Mouse (Mus musculus) retina, postnatal 7 days (tissue): ENCODE results near the gene Ptrhd1.
"Not testable (repeated sequence)": the region's sequence is repeated elsewhere in the genome, so short reads cannot be mapped to it uniquely, and the experiment has no call there.

Experiments used
- DNase-seq: peaks from one replicate; pipeline ENCODE4 v3.0.0-alpha.2; 2012; ENCODE audit warnings: low read depth, low spot score

Gene Ptrhd1

DNA sequence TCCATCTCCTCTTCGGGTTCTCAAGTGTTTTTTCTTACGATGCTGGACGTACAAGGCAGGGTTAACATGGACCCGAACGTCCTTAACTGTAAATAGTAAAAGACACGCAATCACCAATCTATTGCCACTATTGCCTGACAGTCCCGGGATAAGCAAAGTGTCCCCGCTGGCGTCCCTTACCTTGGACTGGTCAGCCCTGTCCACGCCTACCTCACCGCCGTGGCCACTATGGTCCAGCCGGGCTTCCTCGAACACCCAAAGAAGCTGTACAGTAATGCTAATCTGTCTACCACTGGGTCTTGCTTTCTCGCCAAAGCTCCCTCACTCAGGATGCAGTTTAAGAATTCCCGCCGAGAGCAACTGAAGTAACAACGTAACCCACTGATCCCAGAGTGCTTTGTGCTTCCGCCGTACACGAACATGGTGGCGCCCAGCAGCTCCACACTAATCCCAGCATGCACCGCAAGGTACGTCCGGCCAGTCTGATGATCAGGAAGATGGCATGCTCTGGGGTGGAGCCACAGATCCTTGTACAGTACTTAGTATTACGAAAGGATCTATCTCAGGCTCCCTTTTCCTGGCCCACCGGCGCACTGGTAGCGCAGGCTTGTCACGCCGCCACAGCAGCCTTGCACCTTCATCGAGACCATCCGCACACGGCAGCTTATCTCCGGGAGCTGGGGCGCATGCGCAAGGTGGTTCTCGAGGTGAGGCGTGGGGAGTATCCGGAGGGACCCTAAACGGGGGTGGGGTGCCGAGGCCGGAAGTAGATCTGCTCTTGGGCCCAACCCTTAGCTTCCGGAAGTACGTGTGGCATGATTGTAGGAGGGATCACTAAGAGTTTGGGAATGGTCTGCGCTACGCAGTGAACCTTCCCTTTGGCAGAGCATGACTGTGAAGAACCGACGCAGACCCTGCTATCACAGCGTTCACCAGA is at the start of gene Ptrhd1, which contains the start of gene Cenpo:
Ptrhd1 (plus strand) TSS at position 456 of the 937 bp plus-strand sequence.
Cenpo (minus strand) TSS at position 723 of the 937 bp plus-strand sequence.
- peak; percentile 91 for DNase-seq

DNA sequence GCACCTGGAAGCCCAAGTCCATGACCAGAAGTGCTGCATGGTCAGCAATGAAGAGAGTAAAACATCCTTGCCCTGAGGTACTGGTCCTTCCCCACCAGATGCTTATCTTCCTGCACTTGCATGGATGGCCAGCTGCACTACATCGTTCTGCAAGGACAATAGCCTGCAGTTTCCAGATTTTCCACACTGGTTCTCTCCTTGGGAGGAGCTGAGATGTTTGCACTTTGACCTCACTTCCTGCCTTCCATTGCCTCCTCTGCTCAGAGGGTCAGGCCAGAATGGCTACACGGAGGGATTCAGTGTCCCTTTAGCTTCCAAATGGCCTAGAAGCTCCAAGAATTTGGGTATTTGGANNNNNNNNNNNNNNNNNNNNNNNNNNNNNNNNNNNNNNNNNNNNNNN is 49.2 kb upstream of the Ptrhd1 start:
- DNase-seq, result no peak

DNA sequence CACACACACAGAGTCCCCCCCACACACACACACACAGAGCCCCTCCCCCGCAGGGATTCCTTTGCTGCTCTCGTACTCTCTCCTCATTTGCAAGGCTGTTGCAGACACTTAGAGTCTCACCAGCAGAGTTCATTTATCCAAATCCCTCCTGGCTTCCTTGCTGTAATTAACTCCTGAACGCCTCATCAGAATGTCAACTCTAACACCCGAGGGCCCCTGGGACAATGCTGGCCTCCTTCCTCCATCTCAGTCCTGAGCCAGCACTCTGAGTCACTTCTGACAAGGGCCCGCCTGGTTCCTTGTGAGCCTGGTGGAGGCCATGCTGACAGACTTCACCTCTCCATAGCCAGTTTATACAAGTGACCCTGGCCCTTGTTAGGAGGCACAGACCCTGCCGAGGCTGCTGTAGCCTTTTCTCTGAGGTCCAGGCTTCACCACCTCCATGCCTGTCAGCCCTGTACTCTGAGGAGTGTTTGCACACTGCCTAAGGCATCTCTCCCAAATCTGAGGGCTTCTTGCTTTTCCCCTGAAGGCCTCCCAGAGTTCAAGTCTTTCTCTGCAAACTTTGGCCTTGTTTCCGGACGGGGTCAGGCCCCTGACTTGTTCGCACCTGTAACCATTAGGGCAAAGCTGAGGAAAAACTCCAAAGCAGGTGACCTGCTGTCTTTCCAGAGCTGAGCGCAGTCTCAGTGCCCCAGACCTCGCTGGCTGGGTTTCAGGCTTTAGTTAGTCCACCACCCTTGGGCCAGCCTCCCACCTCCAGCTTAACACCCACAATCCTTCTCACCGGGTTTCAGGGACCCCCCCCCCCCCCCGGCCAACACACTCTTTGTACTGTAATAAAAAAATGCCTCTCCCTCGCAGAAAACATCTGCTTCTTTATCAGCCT is 45.4 kb upstream of the Ptrhd1 start:
- DNase-seq, result peak; percentile 8

DNA sequence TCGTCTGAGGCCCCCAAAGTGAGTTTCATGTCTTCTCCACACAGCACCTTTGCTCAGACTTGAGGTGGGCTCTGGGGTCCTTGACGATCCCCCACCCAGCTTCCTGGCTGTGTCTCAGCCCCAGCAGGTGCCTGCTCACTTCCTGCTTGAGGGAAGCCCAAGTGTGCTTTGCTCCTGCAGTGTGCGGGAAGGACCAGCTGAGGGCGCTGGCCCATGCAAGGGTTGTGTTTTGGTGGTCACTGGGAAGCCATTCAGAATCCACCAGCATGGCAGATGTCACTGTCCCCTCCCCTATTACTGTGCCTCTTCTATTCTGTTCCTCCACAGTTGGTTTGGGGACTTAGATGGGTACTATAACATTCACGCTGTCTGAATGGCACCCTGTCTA is 44.8 kb upstream of the Ptrhd1 start:
- DNase-seq, result no peak

DNA sequence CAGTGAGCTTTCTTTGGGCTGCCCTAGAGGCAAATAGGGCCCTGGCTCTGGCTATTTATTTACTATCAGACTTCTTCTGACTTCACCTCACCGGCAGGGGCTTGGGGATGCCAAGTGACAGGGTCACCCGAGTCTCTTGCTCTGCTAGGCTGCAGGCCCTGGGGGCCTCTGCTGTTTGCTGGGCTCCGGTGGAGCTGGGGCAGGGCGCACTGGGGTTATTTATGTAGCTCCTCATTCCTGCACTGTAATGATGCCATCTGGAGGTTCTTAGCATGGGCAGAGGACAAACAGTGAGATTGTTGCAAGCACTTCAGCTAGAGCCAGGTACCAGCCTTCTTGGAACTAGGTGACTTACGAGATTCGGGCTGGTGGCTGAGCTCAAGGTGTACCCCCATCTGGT is 41.3 kb upstream of the Ptrhd1 start:
- DNase-seq, result no peak

DNA sequence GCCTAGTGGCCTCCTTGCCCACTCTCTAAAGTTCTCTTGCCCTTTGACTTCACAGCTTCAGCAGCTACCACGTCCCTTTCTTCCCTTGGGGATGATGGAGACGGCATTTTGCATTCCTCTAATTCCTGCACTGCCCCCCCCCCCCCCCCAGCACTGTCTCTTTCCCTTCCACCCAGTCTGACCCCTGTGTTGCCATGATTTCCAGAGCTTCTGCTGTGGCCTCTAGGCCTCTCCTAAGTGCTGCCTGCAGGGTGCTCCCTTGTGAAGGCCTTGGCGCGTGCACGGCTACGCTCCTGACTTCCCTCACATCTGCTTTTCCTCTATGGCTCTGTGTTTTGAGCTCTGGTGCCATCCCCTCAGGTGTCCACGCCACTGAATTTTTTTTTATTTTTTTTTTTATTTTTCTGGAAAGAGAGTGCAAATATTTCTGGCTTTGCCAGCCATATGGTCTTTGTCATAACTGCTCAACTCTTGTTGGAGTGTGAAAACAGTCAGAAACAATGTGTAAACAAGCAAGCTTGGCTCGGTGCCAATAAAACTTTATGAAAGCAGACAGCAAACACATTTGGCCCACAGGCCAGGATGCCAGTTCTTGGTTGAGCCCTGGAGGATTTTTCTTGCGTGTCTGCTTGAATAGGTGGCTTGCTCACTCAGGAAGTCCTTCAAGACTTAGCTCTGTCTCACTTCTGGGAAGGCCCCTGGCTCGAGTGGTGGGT is 40.6 kb upstream of the Ptrhd1 start:
- DNase-seq, result no peak

DNA sequence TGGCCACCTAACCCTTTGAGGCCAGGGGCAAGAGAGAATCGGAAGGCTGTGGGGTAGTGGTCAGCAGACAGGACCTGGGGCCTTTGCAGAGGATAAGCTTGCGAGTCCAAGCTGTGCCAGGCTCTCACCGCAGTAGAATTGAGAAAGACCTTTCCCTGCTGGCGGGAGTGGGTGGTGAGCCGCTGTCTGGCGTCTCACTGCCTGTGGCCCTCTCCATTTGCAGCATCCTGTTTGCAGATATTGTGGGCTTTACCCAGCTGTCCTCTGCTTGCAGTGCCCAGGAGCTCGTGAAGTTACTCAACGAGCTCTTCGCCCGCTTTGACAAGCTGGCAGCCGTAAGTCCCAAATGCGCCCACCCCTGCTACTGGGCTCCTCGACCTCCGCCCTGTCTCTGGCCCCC is 39.2 kb upstream of the Ptrhd1 start:
- no peak for DNase-seq

DNA sequence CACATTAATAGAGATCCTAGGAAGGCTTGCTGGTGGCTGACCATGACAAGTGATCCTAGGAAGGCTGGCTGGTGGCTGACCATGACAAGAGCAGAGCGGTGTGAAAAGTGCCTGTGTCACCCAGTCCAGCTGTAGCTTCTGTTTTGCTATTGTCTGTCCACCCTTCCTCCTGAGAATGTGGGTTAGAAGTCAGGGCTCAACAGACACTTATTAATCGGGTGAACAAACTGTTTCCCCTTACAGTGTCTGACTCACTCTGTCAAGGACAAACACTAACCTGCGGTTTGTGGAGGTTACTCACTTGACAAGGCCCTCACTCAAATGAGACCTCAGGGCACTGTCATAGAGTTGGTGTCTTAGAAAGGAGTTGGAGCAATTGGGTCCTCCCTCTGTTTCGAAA is 35.1 kb upstream of the Ptrhd1 start:
- no peak for DNase-seq

DNA sequence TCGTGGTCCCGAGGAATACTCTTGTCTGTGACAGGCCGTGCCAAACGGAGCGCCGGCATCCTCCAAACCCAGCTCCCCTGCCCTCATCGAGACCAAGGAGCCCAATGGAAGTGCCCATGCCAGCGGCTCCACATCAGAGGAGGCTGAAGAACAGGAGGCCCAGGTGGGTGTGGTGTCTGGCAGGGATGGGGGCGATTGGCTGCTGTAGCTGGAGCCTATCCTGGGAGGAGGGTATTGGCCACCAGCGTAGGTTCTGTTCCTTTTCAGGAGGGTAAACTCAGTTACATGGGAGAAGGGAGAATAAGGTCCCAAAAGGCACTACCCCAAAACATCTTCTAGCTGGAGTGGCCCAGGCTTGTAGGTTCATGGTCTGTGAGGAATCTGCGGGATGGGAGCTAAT is 34.6 kb upstream of the Ptrhd1 start:
- DNase-seq, result no peak

DNA sequence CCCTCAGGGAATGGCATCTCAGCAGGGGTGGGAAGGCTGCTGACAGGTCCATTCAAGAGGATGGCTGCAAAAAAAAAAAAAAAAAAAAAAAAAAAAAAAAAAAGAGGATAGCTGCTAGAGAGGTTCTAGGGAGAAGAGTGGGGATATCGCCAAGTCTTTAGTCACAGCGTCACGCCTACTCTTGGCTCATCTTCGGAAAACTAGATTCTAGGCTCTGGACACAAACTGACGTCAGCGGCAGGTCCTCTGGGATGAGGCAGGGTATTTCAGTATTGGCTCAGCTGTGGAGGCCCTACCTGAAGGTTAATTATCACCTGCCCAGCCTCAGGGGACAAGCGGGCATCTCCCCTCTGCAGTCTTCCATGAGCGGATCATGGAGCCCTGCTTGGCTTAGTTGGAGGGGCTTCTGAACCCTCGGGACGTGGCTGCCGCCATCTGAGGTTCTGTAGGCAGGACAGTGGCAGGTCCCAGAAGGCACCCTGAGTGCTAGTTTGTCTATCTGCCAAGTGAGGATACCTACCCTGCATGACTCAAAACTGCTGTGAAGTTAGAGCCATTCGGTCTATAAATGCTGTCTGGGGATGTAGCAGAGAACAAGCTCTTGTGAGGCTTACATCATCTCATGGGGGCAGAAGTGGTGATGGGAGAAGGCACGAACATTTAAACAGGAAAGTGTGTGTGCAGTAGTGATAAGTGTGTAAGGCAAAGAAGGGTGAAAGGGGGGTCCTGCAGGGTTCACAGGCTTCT is 32.2 kb upstream of the Ptrhd1 start:
- no peak for DNase-seq

DNA sequence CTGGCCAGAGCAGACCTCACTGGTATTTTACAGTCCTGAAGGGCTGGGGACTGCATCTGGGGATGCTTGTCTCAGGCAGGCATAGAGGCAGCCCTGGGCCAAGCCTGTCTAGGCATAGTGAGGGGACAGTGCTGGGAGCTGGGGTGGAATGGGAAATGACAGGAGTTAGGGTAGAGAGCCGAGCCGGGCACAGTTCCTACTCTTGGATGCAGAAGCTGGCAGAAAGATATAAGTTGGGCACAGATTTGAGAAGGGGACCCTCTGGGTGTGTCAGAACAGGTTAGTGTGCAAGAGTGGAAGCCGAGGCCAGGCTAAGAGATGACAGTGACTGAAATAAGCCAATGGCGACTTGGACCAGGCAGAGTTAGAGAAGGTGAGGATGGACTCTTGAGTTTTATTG is 31.6 kb upstream of the Ptrhd1 start:
- no peak for DNase-seq

DNA sequence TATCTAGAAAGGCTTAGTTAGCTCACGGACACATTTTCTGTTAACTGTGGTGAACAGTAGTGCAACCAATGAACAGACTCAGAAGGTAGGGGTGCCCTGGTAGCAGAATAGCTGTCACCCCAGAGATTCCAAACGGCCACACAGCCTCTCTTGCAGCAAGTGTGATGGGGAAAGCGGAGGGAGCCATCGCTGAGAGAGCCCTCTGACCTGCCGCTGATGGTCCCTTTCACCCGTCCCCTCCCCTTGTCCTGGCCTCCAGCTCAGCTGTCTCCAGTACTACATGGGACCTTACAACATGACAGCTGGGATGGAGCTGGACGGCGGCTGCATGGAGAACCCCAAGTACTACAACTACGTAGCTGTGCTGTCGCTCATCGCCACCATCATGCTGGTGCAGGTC is 27.7 kb upstream of the Ptrhd1 start:
- no peak for DNase-seq

DNA sequence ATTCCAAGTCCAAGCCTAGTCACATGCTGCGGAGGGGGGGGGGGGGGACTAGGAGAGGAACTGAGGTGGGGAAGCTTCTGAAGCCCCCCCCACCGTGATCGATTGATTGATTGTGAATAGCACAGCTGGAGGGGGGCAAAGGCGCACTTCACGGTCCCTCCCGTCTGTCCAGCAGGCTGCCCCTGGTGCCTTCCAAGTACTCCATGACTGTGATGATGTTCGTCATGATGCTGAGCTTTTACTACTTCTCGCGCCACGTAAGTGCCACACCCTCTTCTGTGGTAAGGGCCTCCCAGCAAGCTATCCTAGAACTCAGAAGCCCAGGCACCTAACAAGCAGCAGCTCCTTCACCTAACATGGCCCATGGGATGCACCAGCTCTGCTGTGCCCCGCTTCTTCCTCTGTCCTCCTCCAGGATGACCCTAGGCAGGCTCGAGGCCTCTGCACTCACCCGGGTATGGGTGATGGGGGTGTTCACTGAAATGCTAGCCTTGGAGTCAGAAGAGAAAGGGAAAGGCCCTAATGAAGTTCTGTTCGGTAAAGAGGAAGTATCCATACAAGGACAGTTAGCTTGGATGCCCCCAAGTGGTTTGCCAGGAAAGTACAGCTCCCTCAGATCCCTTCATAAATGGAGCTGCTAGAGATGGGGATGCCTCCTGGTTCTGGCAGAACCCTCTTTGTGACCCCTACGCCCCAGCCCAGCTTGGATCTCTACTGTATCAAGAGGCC is 25.3 kb upstream of the Ptrhd1 start:
- DNase-seq, result peak; percentile 27

DNA sequence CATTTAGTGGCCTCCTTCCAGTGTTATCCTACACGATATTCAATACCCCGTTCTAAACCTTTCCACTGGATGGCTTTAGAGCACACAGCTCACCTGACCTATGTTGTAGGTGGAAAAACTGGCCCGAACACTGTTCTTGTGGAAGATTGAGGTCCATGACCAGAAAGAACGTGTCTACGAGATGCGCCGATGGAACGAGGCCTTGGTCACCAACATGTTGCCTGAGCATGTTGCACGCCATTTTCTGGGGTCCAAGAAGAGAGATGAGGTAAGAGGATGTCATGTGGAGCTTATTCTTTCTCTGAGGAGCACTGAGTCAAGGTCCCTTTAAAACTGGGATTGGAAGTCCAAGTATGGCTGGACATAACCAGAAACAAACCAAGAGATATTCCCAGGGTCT is 24.6 kb upstream of the Ptrhd1 start:
- no peak for DNase-seq

DNA sequence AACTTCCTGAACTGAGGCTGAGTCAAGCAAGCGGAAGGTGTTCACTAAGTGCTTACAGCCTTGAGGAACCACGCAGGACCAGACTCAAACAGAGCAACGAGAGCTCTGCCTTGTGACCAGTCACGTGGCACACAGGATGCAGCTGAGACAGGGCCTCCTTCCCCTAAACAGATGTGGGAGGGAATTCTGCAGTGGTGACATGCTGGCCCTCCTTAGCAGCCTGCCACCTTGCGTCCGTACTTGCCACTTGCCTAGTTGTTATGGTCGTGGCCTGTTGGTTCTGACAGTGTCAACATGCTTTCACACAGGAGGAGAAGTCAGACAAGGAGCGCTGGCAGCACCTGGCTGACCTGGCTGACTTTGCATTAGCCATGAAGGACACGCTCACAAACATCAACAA is 22.7 kb upstream of the Ptrhd1 start:
- no peak for DNase-seq

DNA sequence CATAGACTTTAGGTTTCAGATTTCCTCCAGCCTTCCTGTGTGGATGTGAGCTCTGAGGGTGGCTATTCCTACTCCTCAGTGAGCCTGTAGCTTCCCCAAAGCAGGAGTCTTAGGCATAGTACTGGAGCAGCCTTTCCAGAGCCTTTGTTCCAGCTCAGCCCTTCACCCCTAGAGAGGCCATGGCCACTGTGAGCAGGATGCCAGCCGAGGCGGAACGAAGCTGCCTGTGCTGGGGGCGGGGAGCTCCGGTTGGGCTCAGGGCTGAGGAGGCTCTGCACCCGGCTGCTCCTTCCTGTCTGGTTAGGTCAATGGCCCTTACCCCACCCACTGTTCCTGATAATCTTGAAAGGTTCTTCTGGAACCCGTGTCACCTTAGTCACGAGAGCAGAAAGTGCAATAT is 20.9 kb upstream of the Ptrhd1 start:
- DNase-seq, result no peak

DNA sequence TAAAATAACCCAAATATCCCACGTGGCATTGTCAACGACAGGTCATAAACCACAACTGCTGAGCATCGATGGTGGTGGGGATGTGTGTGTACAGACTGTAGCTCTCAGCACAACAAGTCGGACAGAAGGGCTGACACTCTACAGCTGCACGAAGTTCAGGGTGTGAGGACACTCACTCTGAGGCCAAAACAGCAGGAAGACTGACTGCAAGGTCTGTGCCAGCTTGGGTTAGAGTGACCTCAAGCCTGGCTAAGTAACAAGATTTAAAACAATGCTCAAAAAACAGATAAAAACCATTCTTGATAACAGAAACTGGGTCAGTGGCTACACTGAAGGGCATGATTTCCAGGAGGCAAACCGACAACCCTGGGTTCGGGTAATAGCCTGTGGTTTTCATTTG is 3.7 kb upstream of the Ptrhd1 start:
- DNase-seq, result no peak

DNA sequence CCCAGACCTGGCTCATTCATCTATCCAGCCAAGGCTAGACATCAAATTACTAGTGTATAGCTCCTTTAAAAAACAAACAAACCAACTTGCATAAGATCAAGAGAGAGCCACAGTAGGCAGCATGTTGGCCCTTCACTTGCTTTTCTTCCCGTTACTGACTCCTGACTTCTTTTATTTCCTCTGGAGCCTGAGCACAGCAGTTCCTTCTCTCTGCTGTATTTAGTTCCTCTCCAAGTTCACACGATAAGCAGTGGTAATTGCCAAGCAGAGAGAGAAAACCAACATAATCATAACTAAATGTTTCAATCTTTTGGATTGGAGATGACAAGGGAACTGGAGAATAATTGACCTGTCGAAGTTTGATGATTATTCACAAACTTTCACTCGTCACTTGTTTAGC is 1.1 kb upstream of the Ptrhd1 start:
- DNase-seq, result no peak

DNA sequence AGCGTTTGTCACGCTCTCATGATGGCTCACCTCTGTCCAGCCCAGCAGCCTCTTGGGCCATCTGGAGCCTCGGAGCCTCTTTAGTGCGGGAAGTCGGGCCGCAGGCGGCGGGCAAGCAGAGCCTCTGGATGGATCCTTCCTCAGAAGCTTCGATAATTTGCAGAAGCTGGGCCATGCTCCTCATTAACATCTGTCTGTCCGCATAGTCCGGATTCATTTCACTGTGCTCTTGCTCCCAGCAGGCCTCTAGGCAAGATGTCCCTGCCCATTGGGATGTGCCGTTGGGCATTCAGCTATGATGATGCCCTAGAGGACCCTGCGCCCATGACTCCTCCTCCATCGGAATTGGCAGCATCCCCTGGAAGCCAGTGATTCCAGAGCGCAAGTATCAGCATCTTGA is 3.7 kb downstream of the Ptrhd1 start:
- no peak for DNase-seq

DNA sequence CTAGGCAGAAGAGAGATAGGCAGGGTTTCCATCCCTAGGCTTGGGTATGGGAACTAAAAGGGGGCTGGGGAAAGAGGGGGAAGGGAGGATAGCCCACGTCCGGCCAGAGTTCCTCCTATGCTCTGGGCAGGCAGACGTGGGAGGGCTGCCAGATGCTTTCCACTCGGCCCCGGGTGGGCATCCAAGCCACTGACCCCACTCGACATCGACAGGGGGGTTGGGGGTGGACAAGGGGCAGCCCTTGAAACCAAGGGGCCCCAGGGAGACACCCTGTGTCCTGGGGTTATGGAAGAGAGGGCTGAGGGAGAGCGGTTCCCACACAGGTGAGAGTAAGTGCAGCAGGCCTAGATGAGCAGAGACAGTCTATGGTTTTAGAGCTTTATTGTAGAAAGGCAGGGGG is 6.5 kb downstream of the Ptrhd1 start:
- not testable (repeated sequence) for DNase-seq

DNA sequence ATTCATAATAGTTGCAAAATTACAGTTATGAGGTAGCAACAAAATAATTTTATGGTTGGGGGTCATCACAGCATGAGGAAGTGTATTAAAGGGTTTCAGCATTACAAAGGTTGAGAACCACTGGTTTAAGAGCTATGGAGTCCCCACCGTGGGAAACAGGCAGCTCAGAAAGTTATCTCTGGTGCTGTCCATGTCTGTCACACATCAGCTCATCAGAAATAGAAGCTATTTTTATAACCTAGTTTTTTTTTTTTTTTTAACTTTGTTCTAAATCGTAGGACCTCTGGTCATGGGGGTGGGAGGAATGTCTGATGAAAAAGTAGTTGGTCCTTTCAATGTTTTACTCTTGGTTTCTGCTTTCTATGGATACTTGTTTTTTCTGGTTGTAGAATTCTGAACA is 10.0 kb downstream of the Ptrhd1 start:
- no peak for DNase-seq
